Mouse (Mus musculus) MEL (cell line): Measurements from ENCODE around the gene Adgrg5. TPM values are rescaled to one million over a fixed set of nuclear protein-coding genes. Genes with fewer than 3 reads are reported as not detected.

Source experiments
- DNase-seq: peaks from one replicate; pipeline ENCODE4 v3.0.0; 2011; ENCODE audit warnings: low read depth, low spot score
- H3K27ac ChIP-seq: 2 replicates; pipeline ENCODE4 v1.5.1; 2012; ENCODE audit warnings: low read depth, mild to moderate bottlenecking, control low read depth, low read length, moderate library complexity; ENCODE audit not compliant: control insufficient read depth
- H3K27me3 ChIP-seq, 2 experiments: fragments of 150-350 bp in 1 of 2; sonication (generic) in 1 of 2; 2 replicates each; pipeline ENCODE4 v1.6.1; 2012; ENCODE audit warnings: low read length in 2 of 2, mild to moderate bottlenecking in 2 of 2, improper control_type of control experiment in 1 of 2, moderate library complexity in 1 of 2; ENCODE audit not compliant: insufficient read depth in 2 of 2, control insufficient read depth in 1 of 2
- H3K36me3 ChIP-seq, 2 experiments: 2 replicates each; pipeline ENCODE4 v1.6.1; 2012 to 2014; ENCODE audit warnings: low read length in 2 of 2, improper control_type of control experiment in 1 of 2, inconsistent platforms in 1 of 2, mild to moderate bottlenecking in 1 of 2; ENCODE audit not compliant: insufficient read depth in 2 of 2, control insufficient read depth in 1 of 2
- H3K4me1 ChIP-seq, 2 experiments: fragments of 150-350 bp in 1 of 2; sonication (generic) in 1 of 2; 2 replicates each; pipeline ENCODE4 v1.6.1; 2012; ENCODE audit warnings: low read length in 2 of 2, improper control_type of control experiment in 1 of 2, mild to moderate bottlenecking in 1 of 2; ENCODE audit not compliant: insufficient read depth in 2 of 2, control insufficient read depth in 1 of 2
- H3K4me3 ChIP-seq, 2 experiments: fragments of 150-350 bp in 1 of 2; sonication (generic) in 1 of 2; 2 replicates each; pipeline ENCODE4 v1.5.1; 2012; ENCODE audit warnings: low read depth in 2 of 2, low read length in 2 of 2, mild to moderate bottlenecking in 2 of 2, moderate library complexity in 2 of 2, control low read depth in 1 of 2, improper control_type of control experiment in 1 of 2; ENCODE audit not compliant: control insufficient read depth in 1 of 2, insufficient read depth in 1 of 2
- H3K79me2 ChIP-seq: 2 replicates; pipeline ENCODE4 v1.6.1; 2012; ENCODE audit warnings: mild to moderate bottlenecking, low read length, moderate library complexity; ENCODE audit not compliant: control insufficient read depth, poor library complexity, insufficient read depth
- H3K9ac ChIP-seq: 2 replicates; pipeline ENCODE4 v1.6.1; 2012; ENCODE audit warnings: low read depth, mild to moderate bottlenecking, control low read depth, low read length, moderate library complexity; ENCODE audit not compliant: control insufficient read depth, poor library complexity, severe bottlenecking
- H3K9me3 ChIP-seq: fragments of 150-350 bp; sonication (generic); replicated peaks from 2 replicates; pipeline ENCODE4 v1.6.1; 2012; ENCODE audit warnings: mild to moderate bottlenecking, low read length, improper control_type of control experiment, moderate library complexity; ENCODE audit not compliant: insufficient read depth
- CHD2 ChIP-seq: IDR thresholded peaks from 2 replicates; pipeline ENCODE4 v1.6.1; 2011; ENCODE audit warnings: low read length, improper control_type of control experiment
- CTCF ChIP-seq, 3 experiments: IDR thresholded peaks in 2 of 3; conservative IDR thresholded peaks in 1 of 3; 2 replicates each; pipeline ENCODE4 v1.5.1; 2011 to 2012; ENCODE audit warnings: low read length in 3 of 3, low read depth in 2 of 3, mild to moderate bottlenecking in 2 of 3, improper control_type of control experiment in 1 of 3, inconsistent platforms in 1 of 3, mixed read lengths in 1 of 3, moderate library complexity in 1 of 3; ENCODE audit not compliant: control insufficient read depth in 1 of 3, insufficient read depth in 1 of 3, poor library complexity in 1 of 3, severe bottlenecking in 1 of 3
- E2F4 ChIP-seq: IDR thresholded peaks from 2 replicates; pipeline ENCODE4 v1.6.1; 2011; ENCODE audit warnings: low read depth, low read length, improper control_type of control experiment, borderline replicate concordance
- ETS1 ChIP-seq: IDR thresholded peaks from 2 replicates; pipeline ENCODE4 v1.6.1; 2012; ENCODE audit warnings: low read depth, mild to moderate bottlenecking, inconsistent platforms, low read length, improper control_type of control experiment, moderate library complexity
- GABPA ChIP-seq: IDR thresholded peaks from 2 replicates; pipeline ENCODE4 v1.6.1; 2012; ENCODE audit warnings: low read depth, mild to moderate bottlenecking, inconsistent platforms, low read length, improper control_type of control experiment, moderate library complexity
- JUND ChIP-seq: IDR thresholded peaks from 2 replicates; pipeline ENCODE4 v1.6.1; 2011; ENCODE audit warnings: low read depth, mild to moderate bottlenecking, improper control_type of control experiment, low read length
- KAT2A ChIP-seq: conservative IDR thresholded peaks from 2 replicates; pipeline ENCODE4 v1.6.1; 2012; ENCODE audit warnings: low read depth, low read length, improper control_type of control experiment, inconsistent platforms
- MAFK ChIP-seq: IDR thresholded peaks from 2 replicates; pipeline ENCODE4 v1.6.1; 2011; ENCODE audit warnings: low read depth, mild to moderate bottlenecking, low read length, improper control_type of control experiment, borderline replicate concordance
- MAX ChIP-seq: IDR thresholded peaks from 2 replicates; pipeline ENCODE4 v1.6.1; 2011; ENCODE audit warnings: low read length, improper control_type of control experiment
- MEF2A ChIP-seq: IDR thresholded peaks from 2 replicates; pipeline ENCODE4 v1.6.1; 2014; ENCODE audit warnings: low read depth, mild to moderate bottlenecking, inconsistent platforms, low read length, improper control_type of control experiment; ENCODE audit not compliant: poor library complexity, insufficient replicate concordance, severe bottlenecking; ENCODE audit errors: extremely low read depth
- NRF1 ChIP-seq: IDR thresholded peaks from 2 replicates; pipeline ENCODE4 v1.6.1; 2014; ENCODE audit warnings: low read depth, mild to moderate bottlenecking, inconsistent platforms, low read length, improper control_type of control experiment, moderate library complexity; ENCODE audit not compliant: poor library complexity, insufficient read depth, severe bottlenecking
- POLR2A ChIP-seq, 2 experiments: IDR thresholded peaks; 2 replicates each; pipeline ENCODE4 v1.6.1; 2011 to 2012; ENCODE audit warnings: low read length in 2 of 2, mild to moderate bottlenecking in 2 of 2, control low read depth in 1 of 2, improper control_type of control experiment in 1 of 2, low read depth in 1 of 2, moderate library complexity in 1 of 2; ENCODE audit not compliant: control insufficient read depth in 1 of 2, insufficient read depth in 1 of 2, poor library complexity in 1 of 2
- POLR2AphosphoS5 ChIP-seq: IDR thresholded peaks from 2 replicates; pipeline ENCODE4 v1.6.1; 2012; ENCODE audit warnings: low read depth, borderline replicate concordance, mild to moderate bottlenecking, inconsistent platforms, low read length, moderate library complexity, mixed read lengths
- RAD21 ChIP-seq: IDR thresholded peaks from 2 replicates; pipeline ENCODE4 v1.6.1; 2011; ENCODE audit warnings: mild to moderate bottlenecking, low read depth, low read length, improper control_type of control experiment
- RCOR1 ChIP-seq: IDR thresholded peaks from 2 replicates; pipeline ENCODE4 v1.6.1; 2012; ENCODE audit warnings: low read depth, mild to moderate bottlenecking, inconsistent platforms, low read length, improper control_type of control experiment
- SMC3 ChIP-seq: IDR thresholded peaks from 2 replicates; pipeline ENCODE4 v1.6.1; 2011; ENCODE audit warnings: low read depth, low read length, improper control_type of control experiment
- TBP ChIP-seq: IDR thresholded peaks from 2 replicates; pipeline ENCODE4 v1.8.0; 2011; ENCODE audit warnings: low read depth, low read length, improper control_type of control experiment
- UBTF ChIP-seq: IDR thresholded peaks from 2 replicates; pipeline ENCODE4 v1.6.1; 2012; ENCODE audit warnings: low read depth, mild to moderate bottlenecking, inconsistent platforms, low read length, improper control_type of control experiment, moderate library complexity, borderline replicate concordance; ENCODE audit not compliant: insufficient read depth
- USF2 ChIP-seq, 2 experiments: IDR thresholded peaks; 2 replicates each; pipeline ENCODE4 v1.6.1; 2011 to 2012; ENCODE audit warnings: improper control_type of control experiment in 2 of 2, low read length in 2 of 2, borderline replicate concordance in 1 of 2, inconsistent platforms in 1 of 2, low read depth in 1 of 2, mild to moderate bottlenecking in 1 of 2; ENCODE audit not compliant: insufficient read depth in 1 of 2
- ZKSCAN1 ChIP-seq: IDR thresholded peaks from 2 replicates; pipeline ENCODE4 v1.6.1; 2012; ENCODE audit warnings: low read depth, mild to moderate bottlenecking, inconsistent platforms, low read length, improper control_type of control experiment, moderate library complexity
- ZMIZ1 ChIP-seq: IDR thresholded peaks from 2 replicates; pipeline ENCODE4 v1.6.1; 2012; ENCODE audit warnings: low read depth, mild to moderate bottlenecking, inconsistent platforms, low read length, improper control_type of control experiment, moderate library complexity
- ZNF384 ChIP-seq: IDR thresholded peaks from 2 replicates; pipeline ENCODE4 v1.6.1; 2012; ENCODE audit warnings: low read depth, mild to moderate bottlenecking, inconsistent platforms, low read length, improper control_type of control experiment
- polyA plus RNA-seq, 2 experiments: library from polyadenylated mRNA; stranded (reverse) in 1 of 2; unstranded in 1 of 2; fragments of >175 nt in 1 of 2; fragments of >200 nt in 1 of 2; gene quantifications; 2 replicates each; pipeline versions ENCODE4 v1.2.1 to v1.2.4; 2012; ENCODE audit warnings: low replicate concordance in 2 of 2, low read depth in 1 of 2; ENCODE audit not compliant: insufficient read length in 2 of 2, insufficient read depth in 1 of 2, missing spikeins in 1 of 2
- total RNA-seq: library from RNA; depleted of rRNA; stranded (reverse); fragments of 300-350 nt; gene quantifications from 2 replicates; pipeline ENCODE4 v1.2.3, GENCODE M21; 2012

Gene Adgrg5
- total and polyA plus RNA-seq, 3 experiments, result 0.04 to 1.3 TPM; not detected in 1

DNA sequence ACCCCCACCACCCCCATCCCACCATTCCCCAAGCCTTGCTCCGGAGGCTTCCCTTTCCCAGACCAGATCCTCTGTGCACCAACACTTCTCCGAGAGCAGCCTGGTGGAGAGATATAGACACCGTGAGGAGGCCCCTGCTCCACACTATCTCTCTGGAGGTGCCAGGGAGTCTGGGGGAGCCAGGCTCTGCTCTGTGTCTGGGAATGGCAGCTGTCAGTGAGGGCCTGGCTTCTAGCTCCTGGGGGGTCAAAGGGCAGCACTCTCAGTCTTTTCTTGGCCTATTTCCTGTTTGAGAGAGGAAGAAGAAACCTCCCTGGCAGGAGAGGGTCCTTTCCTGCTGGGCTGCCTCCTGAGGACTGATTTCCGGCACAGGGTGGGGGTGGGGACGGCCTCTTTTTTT is 22.5 kb upstream of the Adgrg5 start:
- Histone ChIP-seq H3K36me3 (no peaks in the 10 kb centered on the region), H3K27me3 (peaks cover 0 to 8% of the 10 kb centered on the region in 2 experiments; a peak in 1 of 4 replicates), H3K9ac (no peak overlapping the region), H3K79me2 (no peaks in the 10 kb centered on the region), H3K27ac (no peak overlapping the region), H3K4me3 (no peak overlapping the region), H3K9me3 (no peaks in the 10 kb centered on the region), H3K4me1 (0 out of 4 replicates have a peak, but pooled peaks cover 0 to 4% of the 10 kb centered on the region in 2 experiments)
- no peak for DNase-seq
- TF ChIP-seq TBP (no peak), MEF2A (no peak), RAD21 (no peak), NRF1 (no peak), E2F4 (no peak), ZMIZ1 (no peak), UBTF (no peak), ZNF384 (no peak), KAT2A (no peak), POLR2A (IDR thresholded peaks at IDR 0.05; ENCODE audit: control insufficient read depth in 1 of 2, insufficient read depth in 1 of 2, low read depth in 1 of 2, low read length in 2 of 2, poor library complexity in 1 of 2) (no peak), MAX (no peak), ZKSCAN1 (no peak), ETS1 (no peak)

DNA sequence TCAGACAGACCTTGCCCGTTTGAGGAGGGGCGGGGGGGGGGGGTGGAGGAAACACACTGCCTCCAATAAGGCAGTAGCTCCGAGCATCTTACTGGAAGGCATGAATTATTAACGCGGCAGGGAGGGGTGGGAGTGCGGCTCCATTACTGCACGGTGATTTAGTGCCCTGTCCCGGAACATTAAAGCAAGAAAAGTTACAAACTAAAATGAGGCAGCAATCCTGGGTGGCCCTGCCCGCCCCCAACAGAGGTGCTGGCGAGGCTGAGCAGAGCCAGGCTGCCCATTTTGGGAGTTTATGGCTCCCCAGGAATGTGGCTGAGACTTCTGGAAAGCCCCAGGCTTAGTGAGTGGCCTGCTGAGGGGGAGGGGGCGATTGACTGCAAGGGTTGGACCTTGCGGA is 19.8 kb upstream of the Adgrg5 start:
- H3K36me3 ChIP-seq, result no peaks in the 10 kb centered on the region
- H3K27ac ChIP-seq, result no peak overlapping the region
- 0 out of 4 replicates have a peak, but pooled peaks cover 0 to 4% of the 10 kb centered on the region in 2 experiments for H3K4me1 ChIP-seq
- no peaks in the 10 kb centered on the region for H3K79me2 ChIP-seq
- H3K4me3 ChIP-seq, result no peak overlapping the region
- H3K9ac ChIP-seq, result no peak overlapping the region
- no peak for TF ChIP-seq MEF2A
- no peak for TF ChIP-seq MAX
- no peak for TF ChIP-seq NRF1
- TF ChIP-seq KAT2A, result no peak
- no peak for TF ChIP-seq RCOR1
- no peak for TF ChIP-seq ZMIZ1
- no peak for TF ChIP-seq MAFK
- TF ChIP-seq USF2 (IDR thresholded peaks at IDR 0.05; ENCODE audit: borderline replicate concordance in 1 of 2, insufficient read depth in 1 of 2, low read depth in 1 of 2, low read length in 2 of 2), result no peak
- no peak for TF ChIP-seq TBP
- TF ChIP-seq POLR2AphosphoS5, result no peak
- TF ChIP-seq RAD21, result no peak
- TF ChIP-seq CTCF (IDR thresholded peaks at IDR 0.05 in 2 of 3, conservative IDR thresholded peaks at IDR 0.05 in 1 of 3; ENCODE audit: control insufficient read depth in 1 of 3, insufficient read depth in 1 of 3, low read depth in 2 of 3, low read length in 3 of 3, poor library complexity in 1 of 3, severe bottlenecking in 1 of 3), result no peak
- no peak for TF ChIP-seq SMC3
- TF ChIP-seq ZNF384, result no peak
- TF ChIP-seq ZKSCAN1, result no peak
- no peak for TF ChIP-seq UBTF
- no peak for TF ChIP-seq CHD2
- TF ChIP-seq GABPA, result no peak
- no peak for TF ChIP-seq JUND
- H3K27me3 ChIP-seq, result peaks cover 0 to 3% of the 10 kb centered on the region in 2 experiments; a peak in 1 of 4 replicates
- H3K9me3 ChIP-seq, result no peaks in the 10 kb centered on the region
- no peak for DNase-seq
